Mouse (Mus musculus) lung, postnatal 0 days (tissue): Measurements from ENCODE around the gene Arap1. TPM values are rescaled to one million over a fixed set of nuclear protein-coding genes. Genes with fewer than 3 reads are reported as not detected.

Experiments used
- ATAC-seq: fragments of 200-750 bp; cut with Nextera tagmentation; 2 replicates; pipeline ENCODE4 v1.8.0; 2017; ENCODE audit warnings: moderate library complexity
- DNase-seq: peaks from one replicate; pipeline ENCODE4 v3.0.0-alpha.2; 2016; ENCODE audit warnings: low spot score
- H3K27ac ChIP-seq: fragments of 300-500 bp; sonication (generic); 2 replicates; pipeline ENCODE4 v1.5.1; 2014; ENCODE audit warnings: antibody characterized with exemption, mild to moderate bottlenecking, low read length, mixed read lengths
- H3K27me3 ChIP-seq: fragments of 300-500 bp; sonication (generic); replicated peaks from 2 replicates; pipeline ENCODE4 v1.6.1; 2014; ENCODE audit warnings: low read length, mixed read lengths; ENCODE audit not compliant: insufficient read depth
- H3K36me3 ChIP-seq: fragments of 300-500 bp; sonication (generic); 2 replicates; pipeline ENCODE4 v1.6.1; 2014; ENCODE audit warnings: low read length, mixed read lengths; ENCODE audit not compliant: insufficient read depth
- H3K4me1 ChIP-seq: fragments of 300-500 bp; sonication (generic); 2 replicates; pipeline ENCODE4 v1.6.1; 2014; ENCODE audit warnings: antibody characterized with exemption, low read depth, low read length, mixed read lengths; ENCODE audit not compliant: insufficient read depth
- H3K4me2 ChIP-seq: fragments of 300-500 bp; sonication (generic); replicated peaks from 2 replicates; pipeline ENCODE4 v1.6.1; 2014; ENCODE audit warnings: low read depth, mild to moderate bottlenecking, low read length, moderate library complexity, mixed read lengths
- H3K4me3 ChIP-seq: fragments of 300-500 bp; sonication (generic); 2 replicates; pipeline ENCODE4 v1.5.1; 2014; ENCODE audit warnings: low read depth, low read length
- H3K9ac ChIP-seq: fragments of 300-500 bp; sonication (generic); replicated peaks from 2 replicates; pipeline ENCODE4 v1.6.1; 2014; ENCODE audit warnings: low read depth, mild to moderate bottlenecking
- H3K9me3 ChIP-seq: fragments of 300-500 bp; sonication (generic); 2 replicates; pipeline ENCODE4 v1.6.1; 2016; ENCODE audit warnings: low read length, mixed read lengths
- CTCF ChIP-seq: IDR thresholded peaks from 2 replicates; pipeline ENCODE4 v1.5.1; 2016; ENCODE audit warnings: antibody characterized with exemption, mild to moderate bottlenecking
- EP300 ChIP-seq: IDR thresholded peaks from 2 replicates; pipeline ENCODE4 v1.6.1; 2016; ENCODE audit warnings: antibody characterized with exemption, mild to moderate bottlenecking, control low read depth
- WGBS: fragments of 180-500 bp; shearing (Covaris S2); extraction: QIAGEN DNeasy Blood & Tissue Kit; methylation state at CpG from one replicate; pipeline ENCODE4 v1.1.7; 2014; 5-methylcytosine and 5-hydroxymethylcytosine counted together
- polyA plus RNA-seq: library from polyadenylated mRNA; unstranded; fragments of >200 nt; fragmentation: Nextera tagmentation; extraction: Ambion mirVana; gene quantifications from 2 replicates; pipeline ENCODE4 v1.2.1, GENCODE M21; 2015

Gene Arap1
- 105 and 110 TPM in 2 replicates for polyA plus RNA-seq

DNA sequence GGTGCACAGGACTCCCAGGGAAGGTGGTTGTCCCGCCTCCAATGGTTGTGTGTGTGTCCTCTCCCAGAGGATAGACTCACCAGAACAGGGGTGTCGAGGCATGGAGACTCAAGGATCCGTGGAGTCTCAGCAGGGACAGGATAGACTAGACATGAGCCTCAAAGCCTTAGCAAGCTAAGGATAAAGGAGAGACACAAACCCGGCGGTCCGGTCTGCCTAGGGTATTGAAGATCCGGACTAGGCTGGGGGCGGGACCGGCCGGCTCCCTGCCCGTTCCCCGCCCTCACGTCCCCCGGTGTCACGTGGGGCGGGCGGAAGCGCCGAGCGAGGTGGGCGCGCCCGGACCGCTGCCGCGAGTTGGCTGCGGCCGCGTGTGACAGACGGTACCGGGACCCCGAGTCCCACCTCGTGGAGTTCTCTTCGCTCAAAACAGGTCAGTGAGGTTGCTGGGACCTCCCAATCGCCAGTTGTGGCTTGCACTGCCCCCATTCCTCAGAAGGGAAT, at the start of gene Arap1:
Arap1 (plus strand) TSS at position 301 of the 504 bp plus-strand sequence.
- Histone ChIP-seq H3K27ac (no peak within 1 kb of the TSS), H3K36me3 (no peaks in the 10 kb centered on the region), H3K4me3 (peak within 1 kb of the TSS; percentile 46), H3K9ac (peak within 1 kb of the TSS; percentile 43; the same call in 1 of the 2 replicates), H3K27me3 (no peaks in the 10 kb centered on the region), H3K4me1 (peaks cover 4% of the 10 kb centered on the region; the same call in 1 of the 2 replicates), H3K4me2 (peak within 1 kb of the TSS; percentile 98), H3K9me3 (no peaks in the 10 kb centered on the region)
- peak; percentile 87 for ATAC-seq
- 1% methylated on average over 35 of the region's 35 CpGs for WGBS
- peak; percentile 87 for DNase-seq
- TF ChIP-seq CTCF (no peak), EP300 (no peak)

DNA sequence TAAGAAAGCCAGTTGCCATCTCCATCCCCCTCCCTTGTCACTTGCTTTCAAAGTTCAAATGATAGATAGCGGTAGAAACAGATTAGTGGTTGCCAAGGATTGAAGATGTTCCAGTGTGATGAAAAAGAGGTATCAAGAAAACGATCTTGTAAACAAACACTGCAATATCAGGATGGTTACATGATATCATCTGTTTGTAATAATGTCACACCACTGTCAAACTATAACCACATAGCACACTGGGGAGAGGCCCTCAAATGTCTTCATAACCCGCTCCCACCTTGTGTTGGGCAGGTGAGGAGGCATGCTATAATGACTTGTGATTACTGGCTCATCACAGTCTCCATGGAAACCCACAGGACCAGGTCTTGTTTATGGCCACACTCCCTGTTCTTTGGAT, 49.5 kb upstream of the Arap1 start:
- 77% methylated on average over 3 of the region's 3 CpGs for WGBS
- no peak for ATAC-seq
- TF ChIP-seq CTCF: no peak
- TF ChIP-seq EP300: no peak

DNA sequence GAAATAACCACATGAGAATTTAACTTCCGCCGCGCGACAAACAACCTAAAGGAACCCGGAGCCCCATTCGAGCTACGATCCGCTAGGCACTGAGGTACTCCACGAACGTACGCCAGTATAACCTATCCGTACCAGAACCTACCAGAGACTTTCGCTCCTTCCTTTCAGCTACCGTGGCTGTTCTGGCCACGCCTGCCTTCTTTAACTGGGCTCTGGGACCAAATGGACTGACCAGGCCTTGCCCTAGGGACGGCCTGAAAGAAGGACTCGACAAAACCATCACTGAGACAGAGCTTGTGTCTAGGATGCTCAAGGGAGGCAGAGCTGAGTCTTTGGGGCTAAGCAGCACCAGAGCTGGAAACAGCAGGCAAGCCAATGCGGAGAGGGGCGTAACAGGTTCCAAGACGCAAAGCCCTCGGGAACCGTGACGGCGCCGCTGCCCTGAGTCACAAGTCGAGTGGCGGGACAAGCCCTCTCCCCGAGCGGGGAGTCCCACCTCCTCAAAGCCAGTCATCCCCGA, 46.4 kb upstream of the Arap1 start:
- peak overlapping the region; percentile 37 for H3K9ac ChIP-seq
- no peak for TF ChIP-seq EP300
- TF ChIP-seq CTCF: no peak

More for the DNA sequence above, 49.5 kb upstream of the Arap1 start:
- 0 out of 2 replicates have a peak, but pooled peaks cover 7% of the 10 kb centered on the region for H3K4me1 ChIP-seq
- no peak overlapping the region for H3K9ac ChIP-seq
- H3K4me3 ChIP-seq: no peak overlapping the region
- H3K9me3 ChIP-seq: no peaks in the 10 kb centered on the region
- no peak for DNase-seq
- H3K4me2 ChIP-seq: no peak overlapping the region
- no peak overlapping the region for H3K27ac ChIP-seq
- H3K27me3 ChIP-seq: no peaks in the 10 kb centered on the region
- no peaks in the 10 kb centered on the region for H3K36me3 ChIP-seq

DNA sequence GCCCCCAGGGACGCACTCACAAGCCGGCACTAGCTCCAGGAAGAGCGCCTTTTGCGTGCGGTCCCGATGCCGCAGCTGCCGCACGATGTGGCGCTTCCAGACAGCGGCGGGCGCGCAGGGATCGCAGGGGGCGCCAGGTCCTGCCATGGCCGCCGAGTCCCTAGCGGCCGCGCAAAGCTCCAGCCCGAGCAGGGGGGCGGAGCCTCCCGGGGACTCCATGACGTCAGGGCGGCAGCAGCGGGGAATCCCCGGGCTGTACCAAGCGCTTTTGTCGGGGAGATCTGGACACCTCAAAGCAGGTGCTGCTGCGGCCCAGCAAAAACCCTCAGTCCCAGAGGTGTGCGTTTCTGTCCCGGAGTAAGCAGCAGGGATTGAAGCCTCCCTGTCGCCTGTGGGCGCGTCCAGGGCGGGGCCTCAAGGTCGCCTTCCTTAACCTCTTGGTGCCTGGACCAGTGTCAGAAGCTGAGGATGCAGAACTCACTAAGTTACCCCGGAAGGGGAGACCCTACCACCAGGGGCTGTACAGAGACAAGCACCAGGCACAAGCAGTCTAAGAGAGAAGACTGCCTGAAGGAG, 45.9 kb upstream of the Arap1 start, which contains the start of gene Atg16l2:
Atg16l2 (minus strand) TSS at position 371 of the 576 bp plus-strand sequence.
- ATAC-seq: peak; percentile 95
- under 1% methylated on average over 37 of the region's 39 CpGs for WGBS

More for the DNA sequence above, 46.4 kb upstream of the Arap1 start:
- Histone ChIP-seq H3K4me3 (peak overlapping the region; percentile 51), H3K27me3 (no peaks in the 10 kb centered on the region), H3K4me1 (0 out of 2 replicates have a peak, but pooled peaks cover 6% of the 10 kb centered on the region), H3K4me2 (peak overlapping the region; percentile 76), H3K27ac (peak overlapping the region; percentile 73), H3K36me3 (no peaks in the 10 kb centered on the region), H3K9me3 (no peaks in the 10 kb centered on the region)
- DNase-seq (peak; percentile 86), ATAC-seq (peak; percentile 67)
- WGBS: 5% methylated on average over 30 of the region's 30 CpGs

DNA sequence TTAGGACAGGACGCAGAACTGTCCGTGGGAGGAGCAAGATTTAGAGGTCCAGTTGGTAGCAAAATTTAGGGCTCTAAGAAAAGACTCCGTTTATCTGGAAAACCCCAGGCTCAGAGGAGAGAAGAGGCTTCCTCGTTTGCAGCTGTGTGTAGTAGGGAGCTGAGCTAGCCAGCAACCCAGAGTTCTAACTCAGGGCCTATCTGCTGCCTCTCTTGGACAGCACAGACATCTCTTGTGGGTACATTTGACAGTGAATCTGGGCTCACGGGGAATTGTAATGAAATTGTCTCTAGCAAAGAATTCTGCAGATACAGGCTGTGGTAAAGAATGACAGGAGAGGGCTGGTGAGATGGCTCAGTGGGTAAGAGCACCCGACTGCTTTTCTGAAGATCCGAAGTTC, 45.2 kb upstream of the Arap1 start:
- 35% methylated on average over 7 of the region's 7 CpGs for WGBS

More for the DNA sequence above, 45.9 kb upstream of the Arap1 start, which contains the start of gene Atg16l2:
- Histone ChIP-seq H3K4me3 (peak within 1 kb of the TSS; percentile 51), H3K9ac (peak within 1 kb of the TSS; percentile 37), H3K36me3 (no peaks in the 10 kb centered on the region), H3K4me1 (0 out of 2 replicates have a peak, but pooled peaks cover under 1% of the 10 kb centered on the region), H3K27ac (peak within 1 kb of the TSS; percentile 73), H3K27me3 (no peaks in the 10 kb centered on the region), H3K9me3 (no peaks in the 10 kb centered on the region), H3K4me2 (peak within 1 kb of the TSS; percentile 76)
- DNase-seq: peak; percentile 97
- TF ChIP-seq CTCF (peak; percentile 72), EP300 (no peak)

DNA sequence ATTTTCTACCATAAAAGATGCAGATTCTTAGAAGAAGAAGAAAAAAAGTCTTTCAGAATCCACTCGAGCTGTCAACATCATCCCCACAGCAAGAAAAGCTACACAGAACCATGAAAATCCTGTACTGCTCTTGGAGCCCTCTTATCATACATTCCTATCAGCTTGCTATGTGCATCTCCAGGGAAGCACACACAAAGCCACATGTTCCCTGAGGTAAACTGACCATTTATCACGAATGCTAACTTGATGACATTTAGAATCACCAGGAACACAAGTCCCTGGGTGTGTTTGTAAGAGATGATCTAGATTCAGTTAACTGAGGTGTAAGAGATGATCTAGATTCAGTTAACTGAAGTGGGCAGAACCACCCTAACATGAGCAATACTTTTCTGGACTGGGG, 41.0 kb upstream of the Arap1 start:
- no peak for TF ChIP-seq EP300
- no peak for TF ChIP-seq CTCF
- H3K9me3 ChIP-seq: no peaks in the 10 kb centered on the region
- DNase-seq: no peak
- H3K4me3 ChIP-seq: no peak overlapping the region
- ATAC-seq: no peak
- no peak overlapping the region for H3K27ac ChIP-seq
- no peaks in the 10 kb centered on the region for H3K36me3 ChIP-seq
- H3K9ac ChIP-seq: no peak overlapping the region
- no peak overlapping the region for H3K4me2 ChIP-seq
- H3K27me3 ChIP-seq: no peaks in the 10 kb centered on the region
- no peaks in the 10 kb centered on the region for H3K4me1 ChIP-seq
- 29% methylated on average over 2 of the region's 2 CpGs for WGBS

More for the DNA sequence above, 45.2 kb upstream of the Arap1 start:
- no peaks in the 10 kb centered on the region for H3K9me3 ChIP-seq
- no peak for DNase-seq
- no peaks in the 10 kb centered on the region for H3K27me3 ChIP-seq
- peak overlapping the region; percentile 76 for H3K4me2 ChIP-seq
- no peaks in the 10 kb centered on the region for H3K36me3 ChIP-seq
- TF ChIP-seq EP300 (no peak), CTCF (no peak)
- no peak overlapping the region for H3K9ac ChIP-seq
- no peak for ATAC-seq
- H3K27ac ChIP-seq: no peak overlapping the region
- H3K4me1 ChIP-seq: no peaks in the 10 kb centered on the region
- no peak overlapping the region; the same call in 1 of the 2 replicates for H3K4me3 ChIP-seq
